Mouse (Mus musculus): ENCODE measurements around the gene Hprt. TPM values are rescaled to one million over a fixed set of nuclear protein-coding genes. Genes with fewer than 3 reads are reported as not detected.

Gene Hprt
- polyA plus RNA-seq, 1 experiment, result 6.2 TPM

DNA sequence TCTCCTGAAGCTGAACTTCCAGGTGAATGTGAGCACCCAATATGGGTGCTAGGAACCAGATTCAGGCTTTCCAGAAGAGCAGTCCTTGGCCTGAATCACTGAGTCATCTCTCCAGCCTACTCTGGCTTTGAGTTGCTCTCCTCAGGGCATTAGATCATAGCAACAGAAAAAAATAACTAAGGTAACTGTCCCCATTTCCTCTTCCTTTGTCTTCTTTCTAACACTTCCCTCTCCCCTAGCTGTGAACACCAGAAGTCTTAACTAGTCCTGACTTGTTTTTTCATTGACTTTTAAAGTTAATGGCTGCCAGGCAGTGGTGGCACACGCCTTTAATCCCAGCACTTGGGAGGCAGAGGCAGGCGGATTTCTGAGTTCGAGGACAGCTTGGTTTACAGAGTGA is 76.5 kb downstream of the Hprt start:
- no peak overlapping the region for H3K27ac ChIP-seq (ENCODE audit: control insufficient read depth, insufficient read depth, low read depth, low read length)
- TF ChIP-seq POLR2A (IDR thresholded peaks at IDR 0.05; ENCODE audit: control insufficient read depth, low read depth, low read length) (no peak), CTCF (IDR thresholded peaks at IDR 0.05; ENCODE audit: control insufficient read depth, insufficient read depth, insufficient replicate concordance, low read depth, low read length) (no peak)
- H3K4me3 ChIP-seq (ENCODE audit: control insufficient read depth, low read depth, low read length), result no peak overlapping the region
- no peaks in the 10 kb centered on the region for H3K27me3 ChIP-seq (ENCODE audit: control insufficient read depth, insufficient read depth, low read length)
- H3K36me3 ChIP-seq (ENCODE audit: control insufficient read depth, insufficient read depth, low read length), result no peaks in the 10 kb centered on the region
- no peaks in the 10 kb centered on the region for H3K4me1 ChIP-seq (ENCODE audit: control insufficient read depth, insufficient read depth, low read length)

Other genes with a start within 250 kb of the Hprt start
- gene Ccdc160, start 196.9 kb upstream of the Hprt start, polyA plus RNA-seq (2012; rRNA removed), result 1.5 and 2.2 TPM in 2 replicates
- 1.6 TPM in 2 replicates for gene Phf6, start 75.9 kb upstream of the Hprt start, polyA plus RNA-seq (2012; rRNA removed)

Measured in testis, adult 2 months (tissue).